Mouse (Mus musculus) forebrain, postnatal 0 days (tissue): Measurements from ENCODE around the gene Ccdc14. TPM values are rescaled to one million over a fixed set of nuclear protein-coding genes. Genes with fewer than 3 reads are reported as not detected.
"Not testable (repeated sequence)": the region's sequence is repeated elsewhere in the genome, so short reads cannot be mapped to it uniquely, and the experiment has no call there.

Experiments
- ATAC-seq: fragments of 200-750 bp; cut with Nextera tagmentation; 2 replicates; pipeline ENCODE4 v1.8.0; 2017; ENCODE audit warnings: mild to moderate bottlenecking, moderate library complexity
- DNase-seq: peaks from one replicate; pipeline ENCODE4 v3.0.0-alpha.2; 2015
- H3K27ac ChIP-seq: fragments of 300-500 bp; sonication (generic); 2 replicates; pipeline ENCODE4 v1.5.1; 2014; ENCODE audit warnings: low read depth, mild to moderate bottlenecking, antibody characterized with exemption, low read length, moderate library complexity, mixed read lengths
- H3K27me3 ChIP-seq: fragments of 300-500 bp; sonication (generic); 2 replicates; pipeline ENCODE4 v1.6.1; 2014; ENCODE audit warnings: mild to moderate bottlenecking, low read length, mixed read lengths; ENCODE audit not compliant: insufficient read depth
- H3K36me3 ChIP-seq: fragments of 300-500 bp; sonication (generic); 2 replicates; pipeline ENCODE4 v1.6.1; 2014; ENCODE audit warnings: mild to moderate bottlenecking, moderate library complexity; ENCODE audit not compliant: insufficient read depth
- H3K4me1 ChIP-seq: fragments of 300-500 bp; sonication (generic); 2 replicates; pipeline ENCODE4 v1.6.1; 2014; ENCODE audit warnings: antibody characterized with exemption; ENCODE audit not compliant: insufficient read depth
- H3K4me2 ChIP-seq: fragments of 300-500 bp; sonication (generic); 2 replicates; pipeline ENCODE4 v1.6.1; 2014; ENCODE audit warnings: low read depth, mild to moderate bottlenecking, moderate library complexity
- H3K4me3 ChIP-seq: fragments of 300-500 bp; sonication (generic); 2 replicates; pipeline ENCODE4 v1.5.1; 2014; ENCODE audit warnings: low read depth, low read length, mixed read lengths
- H3K9ac ChIP-seq: fragments of 300-500 bp; sonication (generic); 2 replicates; pipeline ENCODE4 v1.6.1; 2014; ENCODE audit warnings: mild to moderate bottlenecking
- H3K9me3 ChIP-seq: fragments of 300-500 bp; sonication (generic); 2 replicates; pipeline ENCODE4 v1.6.1; 2016; ENCODE audit warnings: low read length
- CTCF ChIP-seq: sonication (generic); IDR thresholded peaks from 2 replicates; pipeline ENCODE4 v1.5.1; 2016; ENCODE audit warnings: antibody characterized with exemption, control low read depth, low read depth
- WGBS: fragments of 180-500 bp; shearing (Covaris S2); extraction: QIAGEN DNeasy Blood & Tissue Kit; methylation state at CpG from one replicate; pipeline ENCODE4 v1.1.7; 2014; 5-methylcytosine and 5-hydroxymethylcytosine counted together
- polyA plus RNA-seq: library from polyadenylated mRNA; unstranded; fragments of >200 nt; fragmentation: Nextera tagmentation; extraction: Ambion mirVana; gene quantifications from 2 replicates; pipeline ENCODE4 v1.2.1, GENCODE M21; 2015
- total RNA-seq: library from RNA; depleted of rRNA; stranded (reverse); fragments of >200 nt; gene quantifications from 2 replicates; pipeline ENCODE4 v1.2.3, GENCODE M21; 2014; rRNA removed

The Ccdc14 gene
- total RNA-seq (3.7 and 5.1 TPM in 2 replicates), polyA plus RNA-seq (1.7 and 2.2 TPM in 2 replicates)

DNA sequence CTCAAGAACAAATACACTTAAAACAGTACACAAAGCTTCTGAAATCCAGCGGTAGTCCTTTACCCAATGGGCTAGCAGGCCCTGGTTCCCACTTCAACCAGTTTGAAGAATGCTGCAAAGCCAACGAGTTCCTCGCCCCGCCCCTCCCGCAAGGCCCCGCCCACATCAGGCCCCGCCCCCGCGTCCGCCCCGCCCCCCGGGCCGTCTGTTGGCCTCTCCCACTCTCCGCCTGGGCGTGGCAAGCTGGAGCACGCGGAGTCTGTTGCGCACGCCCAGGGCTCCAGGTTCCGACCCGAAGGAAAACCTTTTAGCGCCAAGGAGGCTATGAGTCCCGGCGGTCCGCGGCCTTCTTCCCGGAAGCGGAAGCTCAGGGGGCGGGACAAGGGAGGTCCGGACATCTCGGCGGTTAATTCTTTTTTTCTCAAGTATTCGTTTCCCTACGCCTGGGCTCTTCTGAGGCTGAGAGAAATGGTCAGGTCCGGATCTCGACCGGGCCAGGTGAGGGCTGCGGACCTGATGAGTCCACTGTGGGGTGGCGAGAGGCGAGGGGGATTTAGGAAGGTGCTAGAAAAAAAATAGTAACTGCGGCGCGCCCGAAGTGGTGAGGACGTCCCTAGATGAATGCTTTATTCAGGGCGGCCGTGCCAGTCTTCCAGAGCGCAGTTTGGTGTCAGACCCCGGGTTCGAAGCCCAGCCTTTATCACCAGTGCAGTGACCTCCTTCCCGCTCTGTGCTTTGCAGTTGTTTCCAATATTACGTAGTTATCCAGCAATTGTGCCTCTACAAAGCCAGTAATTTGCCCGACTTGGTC is at the start of gene Ccdc14:
Gene Ccdc14, plus strand, starts transcription at position 283 of the 811 bp plus-strand sequence.
- Histone ChIP-seq H3K27me3 (no peaks in the 10 kb centered on the region), H3K4me3 (peak within 1 kb of the TSS; percentile 47), H3K4me1 (peaks cover 6% of the 10 kb centered on the region; the same call in 1 of the 2 replicates), H3K4me2 (peak within 1 kb of the TSS; percentile 91), H3K9me3 (no peaks in the 10 kb centered on the region), H3K9ac (peak within 1 kb of the TSS; percentile 66), H3K36me3 (no peaks in the 10 kb centered on the region), H3K27ac (peak within 1 kb of the TSS; percentile 86)
- TF ChIP-seq CTCF = no peak
- WGBS = 1% methylated on average over 53 of the region's 53 CpGs
- ATAC-seq (peak; percentile 93), DNase-seq (peak; percentile 88)

DNA sequence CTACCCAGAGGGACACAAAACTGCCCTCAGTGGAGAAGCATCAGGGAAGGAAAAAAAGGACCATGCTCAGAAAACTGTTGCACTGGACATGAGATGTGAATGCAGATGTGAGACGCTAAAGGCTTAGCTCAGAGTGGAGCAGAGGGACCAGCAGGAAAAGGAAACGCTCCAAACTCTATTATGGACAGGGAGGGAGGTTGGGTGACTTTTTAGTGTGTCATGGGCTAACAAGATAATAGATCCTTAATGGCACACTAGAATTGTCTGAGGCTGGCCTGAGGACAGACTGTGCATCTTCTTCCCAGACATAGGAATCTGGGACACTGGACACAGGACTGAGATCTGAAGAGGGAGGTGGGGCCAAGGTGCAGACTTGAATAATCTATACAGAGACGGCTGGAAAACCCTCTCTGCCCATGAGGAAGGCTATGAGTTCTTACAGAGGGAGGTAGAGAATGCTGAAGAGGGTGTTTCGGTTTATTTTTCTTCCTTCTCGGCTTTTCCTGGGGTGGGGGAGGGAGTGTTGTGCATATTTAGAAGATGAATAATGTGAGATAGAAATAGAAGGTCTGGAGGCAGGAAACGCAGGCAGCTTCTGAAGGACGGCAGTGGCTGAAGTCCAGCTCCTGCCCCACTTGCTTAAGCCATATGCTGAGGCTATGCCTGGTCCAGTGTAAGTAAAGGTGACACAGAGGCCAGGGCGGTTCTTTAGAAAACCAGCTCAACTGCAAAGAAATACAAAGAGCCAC is 46.7 kb upstream of the Ccdc14 start:
- DNase-seq (no peak), ATAC-seq (no peak)
- no peaks in the 10 kb centered on the region for H3K4me1 ChIP-seq
- no peak overlapping the region for H3K27ac ChIP-seq
- 74% methylated on average over 8 of the region's 8 CpGs for WGBS
- no peak overlapping the region for H3K4me2 ChIP-seq
- no peaks in the 10 kb centered on the region for H3K36me3 ChIP-seq
- no peak overlapping the region for H3K4me3 ChIP-seq
- TF ChIP-seq CTCF = no peak
- H3K27me3 ChIP-seq = no peaks in the 10 kb centered on the region
- H3K9me3 ChIP-seq = no peaks in the 10 kb centered on the region
- no peak overlapping the region for H3K9ac ChIP-seq

DNA sequence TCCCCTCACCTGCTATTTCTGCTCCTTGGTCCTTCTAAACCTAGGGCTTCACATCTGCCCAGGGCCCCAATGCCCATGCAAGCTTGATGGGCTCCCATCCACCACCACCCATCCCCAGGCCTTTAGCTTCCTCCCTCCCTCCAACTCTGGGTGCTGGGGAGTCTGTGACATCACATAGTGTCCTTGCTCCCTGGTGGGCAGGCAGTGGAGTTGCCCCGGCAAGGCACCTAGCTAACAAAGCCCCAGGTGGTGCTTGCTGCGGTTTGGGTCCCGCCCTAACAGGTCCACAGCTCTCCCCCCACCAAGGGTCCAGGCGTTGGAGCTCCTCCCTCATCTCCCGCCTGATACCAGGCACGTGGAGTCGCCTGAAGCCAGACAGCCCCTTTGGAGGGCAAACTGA is 40.8 kb upstream of the Ccdc14 start, which contains the start of gene Ropn1:
Gene Ropn1, plus strand, starts transcription at position 301 of the 400 bp plus-strand sequence.
- Histone ChIP-seq H3K27ac (no peak within 1 kb of the TSS), H3K4me3 (no peak within 1 kb of the TSS), H3K9me3 (no peaks in the 10 kb centered on the region), H3K9ac (no peak within 1 kb of the TSS), H3K4me1 (no peaks in the 10 kb centered on the region), H3K27me3 (no peaks in the 10 kb centered on the region), H3K4me2 (no peak within 1 kb of the TSS), H3K36me3 (no peaks in the 10 kb centered on the region)
- no peak for TF ChIP-seq CTCF
- DNase-seq (no peak), ATAC-seq (no peak)
- 71% methylated on average over 7 of the region's 7 CpGs for WGBS

GRCm38 (mm10) chr16:34653023-34653422 is 37.4 kb upstream of the Ccdc14 start:
- Histone ChIP-seq H3K36me3 (no peaks in the 10 kb centered on the region), H3K9me3 (no peaks in the 10 kb centered on the region), H3K4me2 (no peak overlapping the region), H3K4me3 (no peak overlapping the region), H3K27me3 (no peaks in the 10 kb centered on the region), H3K27ac (no peak overlapping the region), H3K9ac (no peak overlapping the region), H3K4me1 (no peaks in the 10 kb centered on the region)
- WGBS = 91% methylated on average over 5 of the region's 5 CpGs
- DNase-seq (no peak), ATAC-seq (no peak)
- no peak for TF ChIP-seq CTCF

GRCm38 (mm10) chr16:34657566-34657965 is 32.9 kb upstream of the Ccdc14 start:
- ATAC-seq (peak; percentile 50), DNase-seq (peak; percentile 44)
- peak overlapping the region; percentile 33 for H3K4me3 ChIP-seq
- peak overlapping the region; percentile 53 for H3K4me2 ChIP-seq
- WGBS = 5% methylated on average over 16 of the region's 16 CpGs
- H3K9ac ChIP-seq = peak overlapping the region; percentile 47; the same call in 1 of the 2 replicates
- H3K36me3 ChIP-seq, H3K4me1 ChIP-seq, H3K9me3 ChIP-seq, H3K27ac ChIP-seq, H3K27me3 ChIP-seq: not testable (repeated sequence)

- H3K4me1 ChIP-seq = no peaks in the 10 kb centered on the region
- H3K9me3 ChIP-seq = no peaks in the 10 kb centered on the region
- no peak for TF ChIP-seq CTCF
- no peaks in the 10 kb centered on the region for H3K36me3 ChIP-seq
- H3K9ac ChIP-seq = peak overlapping the region; percentile 47
- peak overlapping the region; percentile 53 for H3K4me2 ChIP-seq
- DNase-seq = no peak
- no peaks in the 10 kb centered on the region for H3K27me3 ChIP-seq
- WGBS = 24% methylated on average over 5 of the region's 5 CpGs
- H3K27ac ChIP-seq = no peak overlapping the region
- H3K4me3 ChIP-seq = peak overlapping the region; percentile 33
- no peak; the same call in 1 of the 2 replicates for ATAC-seq
Measured at GRCm38 (mm10) chr16:34657983-34658382, 32.4 kb upstream of the Ccdc14 start.

DNA sequence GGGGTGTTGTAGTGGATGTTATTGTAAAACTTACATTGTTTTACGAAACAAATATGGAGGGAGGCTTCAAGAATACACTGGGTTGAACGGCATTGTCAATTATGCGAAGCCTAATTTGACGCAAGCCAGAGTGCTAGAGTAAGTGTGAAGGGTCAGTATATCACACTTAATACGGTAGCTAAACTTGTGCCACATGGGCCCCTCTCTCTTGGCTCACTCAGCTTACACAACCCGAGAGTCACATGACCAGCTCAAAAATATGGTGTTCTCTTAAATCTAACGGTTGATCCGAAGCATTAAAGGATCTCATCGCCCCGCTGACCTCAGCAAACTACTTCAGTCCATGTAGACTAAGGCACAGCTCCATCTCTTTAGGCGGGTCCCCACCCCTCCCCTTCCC is 32.0 kb upstream of the Ccdc14 start:
- Histone ChIP-seq H3K9me3 (no peaks in the 10 kb centered on the region), H3K27ac (no peak overlapping the region), H3K4me3 (peak overlapping the region; percentile 33), H3K4me2 (peak overlapping the region; percentile 53), H3K27me3 (no peaks in the 10 kb centered on the region), H3K36me3 (no peaks in the 10 kb centered on the region), H3K9ac (0 out of 2 replicates have a peak overlapping the region, but pooled peaks have one; percentile 47), H3K4me1 (no peaks in the 10 kb centered on the region)
- TF ChIP-seq CTCF = no peak
- no peak; the same call in 1 of the 2 replicates for ATAC-seq
- no peak for DNase-seq
- 36% methylated on average over 11 of the region's 11 CpGs for WGBS
